Mouse (Mus musculus) adrenal gland, adult 10 weeks (tissue): ENCODE measurements around the gene Lamtor5. TPM values are rescaled to one million over a fixed set of nuclear protein-coding genes. Genes with fewer than 3 reads are reported as not detected.

ENCODE experiments used
- polyA plus RNA-seq: library from polyadenylated mRNA; stranded (reverse); fragments of 350-450 nt; fragmentation: Illumina TruSeq; extraction: RNeasy Lipid Tissue Mini Kit (QIAGEN cat#74804); gene quantifications from one replicate; pipeline ENCODE4 v1.2.3, GENCODE M21; 2014; ENCODE audit warnings: low read depth, low replicate concordance

The Lamtor5 gene
- polyA plus RNA-seq, result 179 TPM

DNA sequence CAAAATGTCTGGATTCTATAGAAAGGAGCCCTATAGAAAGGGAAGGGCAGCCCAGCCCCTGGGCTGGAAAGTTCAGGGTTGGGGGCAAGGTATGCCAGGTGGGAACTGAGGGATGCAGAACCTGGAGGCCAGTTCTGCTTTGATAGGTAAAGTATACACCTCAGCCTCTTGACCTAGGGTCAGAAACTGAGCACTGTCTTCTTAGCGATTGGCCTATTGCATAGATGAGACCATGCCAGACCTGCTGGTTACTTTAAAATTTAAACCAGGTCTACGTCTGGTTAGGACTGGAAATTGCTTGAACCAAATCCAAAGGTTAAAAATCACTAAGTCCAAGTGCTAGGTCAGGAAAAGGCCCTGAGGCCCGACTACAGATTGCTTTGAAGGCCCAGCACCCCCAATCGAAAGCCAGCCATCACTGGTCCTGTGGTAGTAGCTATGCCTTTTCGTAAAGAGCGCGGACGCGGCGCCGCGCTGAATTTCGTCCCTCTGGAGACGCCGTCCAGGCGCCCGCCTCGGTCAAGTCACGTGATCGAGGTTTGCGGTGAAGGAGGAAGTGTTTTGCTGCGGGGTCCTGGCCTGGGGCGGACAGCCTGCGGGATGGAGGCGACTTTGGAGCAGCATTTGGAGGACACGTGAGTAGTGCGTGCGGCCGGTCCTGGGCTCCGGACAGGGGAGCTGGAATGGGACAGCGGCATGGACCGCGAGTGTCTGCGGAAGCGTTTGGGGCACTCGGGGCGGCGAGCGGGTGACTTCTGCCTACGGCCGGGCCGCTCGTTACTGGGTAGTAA, at the start of gene Lamtor5:
Gene Lamtor5 (plus strand): TSS at position 380 of the 791 bp plus-strand sequence.

GRCm38 (mm10) chr3:107230527-107230926, 48.1 kb upstream of the Lamtor5 start, which contains the start of gene A630076J17Rik:
A630076J17Rik (plus strand) TSS chr3:107230614.

GRCm38 (mm10) chr3:107239607-107240006, 39.1 kb upstream of the Lamtor5 start, which contains the start of gene Prok1:
Prok1 (minus strand) TSS chr3:107239707.

DNA sequence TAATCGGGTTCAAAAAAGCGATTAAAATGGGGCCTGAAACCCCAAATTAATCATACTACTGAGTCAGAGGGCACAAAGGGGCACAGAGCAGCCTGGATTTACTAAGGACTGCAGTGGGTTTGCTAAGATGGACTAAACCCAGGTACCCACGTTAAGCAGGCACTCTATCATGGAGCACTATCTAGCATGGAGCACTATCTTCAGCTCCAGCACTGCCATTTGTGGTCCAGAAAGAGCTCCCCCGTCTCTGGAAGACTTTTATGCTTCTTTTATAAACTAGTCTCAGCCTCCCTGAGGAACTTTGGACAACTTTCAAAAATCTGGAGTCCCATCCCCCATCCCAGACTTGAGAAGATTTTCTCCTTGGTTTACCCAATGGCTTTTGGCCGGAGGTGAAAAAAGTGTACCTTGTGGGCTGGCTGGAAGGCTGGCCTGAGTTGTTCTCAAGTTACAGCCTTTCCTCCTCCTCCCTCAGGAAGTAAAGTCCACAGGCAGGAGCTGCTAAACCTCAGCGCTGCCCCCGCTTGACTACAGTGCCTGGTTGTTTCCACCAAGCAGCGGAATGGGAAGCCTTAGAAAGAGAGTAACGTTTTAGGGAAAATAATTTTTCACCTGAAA, 12.2 kb downstream of the Lamtor5 start, which contains the start of gene Slc16a4:
Gene Slc16a4 (plus strand): TSS at position 467 of the 618 bp plus-strand sequence.

Other genes with a start within 250 kb of the Lamtor5 start
- not detected for gene Kcna3, start 242.7 kb upstream of the Lamtor5 start, polyA plus RNA-seq
- 1.6 TPM for gene Kcna2, start 177.7 kb upstream of the Lamtor5 start, polyA plus RNA-seq
- not detected for gene Kcna10, start 95.8 kb upstream of the Lamtor5 start, polyA plus RNA-seq
- not detected for gene Cym, start 57.1 kb upstream of the Lamtor5 start, polyA plus RNA-seq
- not detected for gene A630076J17Rik, start 48.2 kb upstream of the Lamtor5 start, polyA plus RNA-seq
- gene Prok1, start 39.2 kb upstream of the Lamtor5 start, polyA plus RNA-seq, result not detected
- 2.3 TPM for gene Slc16a4, start 12.4 kb downstream of the Lamtor5 start, polyA plus RNA-seq
- gene Rbm15, start 54.8 kb downstream of the Lamtor5 start, polyA plus RNA-seq, result 18.6 TPM
- gene Kcnc4, start 180.7 kb downstream of the Lamtor5 start, polyA plus RNA-seq, result 1.7 TPM
- 0.47 TPM for gene Slc6a17, start 239.2 kb downstream of the Lamtor5 start, polyA plus RNA-seq